Mouse (Mus musculus) heart, embryonic 11.5 days (tissue): ENCODE results near the gene Bbs4. TPM values are rescaled to one million over a fixed set of nuclear protein-coding genes. Genes with fewer than 3 reads are reported as not detected.
"Not testable (repeated sequence)": the region's sequence is repeated elsewhere in the genome, so short reads cannot be mapped to it uniquely, and the experiment has no call there.

Experiments used
- ATAC-seq: fragments of 200-750 bp; cut with Nextera tagmentation; replicated peaks from 2 replicates; pipeline ENCODE4 v1.8.0; 2017; ENCODE audit warnings: moderate library complexity; ENCODE audit not compliant: insufficient number of reproducible peaks, low FRiP score, low TSS enrichment
- H3K27ac ChIP-seq: fragments of 300-500 bp; sonication (generic); 2 replicates; pipeline ENCODE4 v1.5.1; 2014; ENCODE audit warnings: mild to moderate bottlenecking, low read depth, low read length
- H3K27me3 ChIP-seq: fragments of 300-500 bp; sonication (generic); 2 replicates; pipeline ENCODE4 v1.6.1; 2014; ENCODE audit warnings: mild to moderate bottlenecking, low read length, mixed read lengths; ENCODE audit not compliant: control insufficient read depth, insufficient read depth
- H3K36me3 ChIP-seq: fragments of 300-500 bp; sonication (generic); 2 replicates; pipeline ENCODE4 v1.6.1; 2014; ENCODE audit warnings: mild to moderate bottlenecking, low read length, moderate library complexity, mixed read lengths; ENCODE audit not compliant: control insufficient read depth, insufficient read depth
- H3K4me1 ChIP-seq: fragments of 300-500 bp; sonication (generic); 2 replicates; pipeline ENCODE4 v1.6.1; 2014; ENCODE audit warnings: low read length; ENCODE audit not compliant: control insufficient read depth, insufficient read depth
- H3K4me2 ChIP-seq: fragments of 300-500 bp; sonication (generic); 2 replicates; pipeline ENCODE4 v1.6.1; 2014; ENCODE audit warnings: mild to moderate bottlenecking, moderate library complexity
- H3K4me3 ChIP-seq: fragments of 300-500 bp; sonication (generic); 2 replicates; pipeline ENCODE4 v1.5.1; 2014; ENCODE audit warnings: low read depth, low read length
- H3K9ac ChIP-seq: fragments of 300-500 bp; sonication (generic); 2 replicates; pipeline ENCODE4 v1.6.1; 2014; ENCODE audit warnings: mild to moderate bottlenecking, low read depth, low read length, moderate library complexity
- H3K9me3 ChIP-seq: fragments of 300-500 bp; sonication (generic); replicated peaks from 2 replicates; pipeline ENCODE4 v1.6.1; 2016; ENCODE audit warnings: low read length; ENCODE audit not compliant: control insufficient read depth
- WGBS: fragments of 180-500 bp; shearing (Covaris S2); extraction: QIAGEN DNeasy Blood & Tissue Kit; methylation state at CpG from one replicate; pipeline ENCODE4 v1.1.7; 2014; ENCODE audit not compliant: insufficient replicate concordance; 5-methylcytosine and 5-hydroxymethylcytosine counted together
- polyA plus RNA-seq: library from polyadenylated mRNA; unstranded; fragments of >200 nt; fragmentation: Nextera tagmentation; extraction: Ambion mirVana; gene quantifications from 2 replicates; pipeline ENCODE4 v1.2.1, GENCODE M21; 2014

Bbs4 gene
- 7.3 and 7.9 TPM in 2 replicates for polyA plus RNA-seq

DNA sequence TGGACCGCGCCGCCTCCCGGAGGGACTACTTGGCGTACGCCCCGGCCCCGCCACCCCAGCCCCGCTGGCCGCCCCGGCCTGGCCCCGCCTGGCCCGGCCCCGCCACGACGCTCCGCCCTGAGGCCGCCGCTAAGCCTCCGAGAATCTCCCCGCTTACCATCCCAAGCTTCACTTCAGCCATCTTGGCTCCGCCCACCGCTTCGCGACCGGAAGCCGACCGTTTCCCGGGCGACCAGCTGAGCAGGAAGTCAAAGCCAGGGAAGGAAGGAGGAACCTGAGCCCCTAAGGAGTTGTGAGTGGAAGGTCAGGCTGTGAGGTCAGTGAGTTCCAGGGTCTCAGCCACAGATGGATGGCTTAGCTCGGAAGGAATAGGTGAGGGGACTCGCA lies at the start of gene Bbs4:
Bbs4 (minus strand) TSS at position 256 of the 387 bp plus-strand sequence.
- ATAC-seq: peak; percentile 90
- under 1% methylated on average over 32 of the region's 32 CpGs for WGBS

DNA sequence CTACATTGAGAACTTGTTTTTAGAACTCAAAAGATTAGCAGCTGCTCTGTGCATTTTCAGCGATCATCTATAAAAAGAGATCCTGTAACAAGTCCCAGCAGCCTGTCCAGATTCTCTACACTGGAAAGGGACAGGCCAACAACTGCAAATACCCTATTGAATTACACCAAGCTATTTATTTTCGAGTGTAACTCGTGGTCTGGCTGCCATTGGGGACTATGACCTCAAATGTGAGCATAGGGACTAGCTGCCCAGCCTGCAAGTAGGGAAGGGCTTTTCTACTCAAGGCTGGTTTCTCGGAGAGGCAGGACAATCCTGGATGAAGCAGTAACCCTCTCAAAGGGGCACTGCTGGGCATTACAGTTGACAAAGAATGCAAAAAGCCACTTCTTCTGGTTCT lies 35.8 kb upstream of the Bbs4 start:
- ATAC-seq: no peak
- 78% methylated on average over 4 of the region's 4 CpGs for WGBS
- Histone ChIP-seq H3K4me3 (no peak overlapping the region), H3K4me1 (no peaks in the 10 kb centered on the region), H3K27me3 (no peaks in the 10 kb centered on the region), H3K4me2 (no peak overlapping the region), H3K27ac (no peak overlapping the region), H3K9me3 (no peaks in the 10 kb centered on the region), H3K9ac (no peak overlapping the region), H3K36me3 (peaks cover 16% of the 10 kb centered on the region)

More for the DNA sequence above, at the start of gene Bbs4:
- peak within 1 kb of the TSS; percentile 51; the same call in 1 of the 2 replicates for H3K27ac ChIP-seq
- H3K36me3 ChIP-seq: no peaks in the 10 kb centered on the region
- peak within 1 kb of the TSS; percentile 53 for H3K4me2 ChIP-seq
- peak within 1 kb of the TSS; percentile 71 for H3K9ac ChIP-seq
- no peaks in the 10 kb centered on the region for H3K4me1 ChIP-seq
- H3K27me3 ChIP-seq: no peaks in the 10 kb centered on the region
- no peaks in the 10 kb centered on the region for H3K9me3 ChIP-seq
- H3K4me3 ChIP-seq: peak within 1 kb of the TSS; percentile 57

DNA sequence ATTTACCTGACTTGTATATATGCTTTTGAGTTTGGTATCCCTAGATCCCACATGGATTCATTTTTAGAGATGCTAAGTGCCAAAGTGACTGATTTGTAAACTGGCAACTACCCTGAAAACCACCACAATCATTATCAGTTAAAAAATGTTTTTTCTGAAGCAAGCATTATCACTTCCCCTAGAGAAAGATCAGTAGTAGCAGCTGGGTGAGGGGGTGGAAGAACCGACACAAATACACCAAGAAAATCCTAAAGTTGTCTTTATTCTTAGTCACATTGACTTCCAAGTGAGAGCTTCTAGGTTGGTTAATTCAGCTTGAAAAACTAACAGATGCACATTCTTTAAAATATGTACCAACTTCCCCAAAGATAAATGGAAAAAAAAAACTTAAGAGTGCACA lies 35.0 kb upstream of the Bbs4 start:
- H3K27ac ChIP-seq: no peak overlapping the region
- WGBS: 66% methylated on average over 1 of the region's 1 CpGs
- no peak overlapping the region for H3K4me2 ChIP-seq
- H3K9ac ChIP-seq: no peak overlapping the region
- ATAC-seq: no peak
- H3K9me3 ChIP-seq: no peaks in the 10 kb centered on the region
- H3K27me3 ChIP-seq: no peaks in the 10 kb centered on the region
- H3K4me3 ChIP-seq: no peak overlapping the region
- no peaks in the 10 kb centered on the region for H3K4me1 ChIP-seq
- H3K36me3 ChIP-seq: peaks cover 14% of the 10 kb centered on the region

DNA sequence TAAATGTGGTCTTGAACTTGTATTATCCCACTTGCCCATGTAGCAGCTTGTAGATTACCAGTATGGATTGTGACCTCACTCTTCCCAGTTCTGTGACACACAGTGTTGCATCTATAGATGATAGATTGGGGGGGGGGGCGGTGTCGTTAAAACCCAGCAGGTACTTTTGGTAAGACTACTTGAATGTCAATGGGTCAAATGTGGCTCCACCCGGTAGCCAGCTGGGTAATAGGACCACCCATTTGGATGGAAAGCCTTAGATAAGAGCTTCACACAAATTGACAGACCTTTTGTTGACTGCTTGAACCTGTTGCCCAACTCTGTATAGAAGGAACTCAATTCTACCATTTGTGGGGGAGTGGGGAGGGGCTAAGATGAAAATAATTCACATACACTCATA lies 34.2 kb upstream of the Bbs4 start:
- ATAC-seq: no peak
- Histone ChIP-seq H3K4me3 (no peak overlapping the region), H3K27me3 (no peaks in the 10 kb centered on the region), H3K27ac (no peak overlapping the region), H3K9me3 (no peaks in the 10 kb centered on the region), H3K4me2 (no peak overlapping the region), H3K36me3 (peaks cover 7% of the 10 kb centered on the region), H3K4me1 (no peaks in the 10 kb centered on the region), H3K9ac (no peak overlapping the region)
- WGBS: 43% methylated on average over 3 of the region's 3 CpGs

DNA sequence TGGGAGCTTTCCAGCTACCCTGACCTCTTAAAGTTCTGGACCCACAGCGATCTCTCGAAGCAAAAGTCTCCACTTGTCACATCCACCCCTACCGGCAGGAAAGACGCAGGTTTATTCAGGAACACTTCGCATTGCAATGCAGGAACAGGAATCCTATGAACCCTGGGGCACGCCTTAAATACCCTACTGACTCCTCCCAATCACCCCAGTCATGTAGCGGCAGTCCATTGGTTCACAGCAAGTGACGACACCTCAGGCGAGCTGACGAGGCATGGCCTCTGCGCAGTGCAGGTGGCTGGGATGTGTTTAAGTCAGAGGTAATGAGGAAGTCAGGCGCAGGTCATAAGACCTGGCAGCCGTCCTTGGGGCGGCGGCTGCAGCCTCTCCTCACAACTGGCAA lies 22.3 kb upstream of the Bbs4 start:
- ATAC-seq: no peak
- no peak overlapping the region for H3K27ac ChIP-seq
- no peak overlapping the region for H3K4me2 ChIP-seq
- no peak overlapping the region for H3K4me3 ChIP-seq
- no peaks in the 10 kb centered on the region for H3K4me1 ChIP-seq
- H3K27me3 ChIP-seq: no peaks in the 10 kb centered on the region
- H3K36me3 ChIP-seq: no peaks in the 10 kb centered on the region
- no peak overlapping the region for H3K9ac ChIP-seq
- 89% methylated on average over 15 of the region's 15 CpGs for WGBS
- 0 out of 2 replicates have a peak, but pooled peaks cover 3% of the 10 kb centered on the region for H3K9me3 ChIP-seq

DNA sequence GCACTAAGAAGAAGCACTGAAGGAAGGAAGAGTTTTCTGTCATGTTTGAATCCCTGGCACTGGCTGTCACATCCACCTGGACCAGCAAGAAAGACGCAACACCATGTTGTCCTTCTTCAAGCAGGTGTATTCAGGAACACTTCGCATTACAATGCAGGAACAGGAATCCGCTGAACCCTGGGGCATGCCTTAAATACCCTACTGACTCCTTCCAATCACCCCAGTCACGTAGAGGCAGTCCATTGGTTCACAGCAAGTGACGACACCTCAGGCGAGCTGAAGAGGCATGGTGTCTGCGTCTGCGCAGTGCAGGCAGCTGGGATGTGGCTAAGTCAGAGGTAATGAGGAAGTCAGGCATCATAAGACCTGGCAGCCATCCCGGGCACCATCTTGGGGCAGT lies 16.3 kb upstream of the Bbs4 start:
- WGBS: 85% methylated on average over 9 of the region's 9 CpGs

DNA sequence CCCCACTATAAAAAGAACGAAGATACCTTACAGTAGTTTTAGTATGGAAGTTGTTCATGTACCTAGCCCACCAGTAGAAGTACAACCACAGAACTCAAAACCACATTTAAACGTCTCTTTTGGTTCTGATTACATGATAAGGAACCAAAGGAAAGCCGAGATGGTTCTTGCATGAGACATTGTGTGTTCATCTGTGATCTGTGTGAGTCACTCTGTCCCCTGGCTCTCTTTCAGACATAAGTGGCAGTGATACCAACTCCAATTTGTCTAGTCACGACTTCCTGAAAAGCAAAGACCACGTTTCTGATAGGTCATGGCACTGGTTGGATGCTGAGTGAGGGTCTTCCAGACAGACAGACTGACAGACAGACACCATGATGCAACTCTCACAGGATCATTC lies 15.9 kb upstream of the Bbs4 start:
- no peak for ATAC-seq
- no peaks in the 10 kb centered on the region for H3K4me1 ChIP-seq
- WGBS: 74% methylated on average over 5 of the region's 5 CpGs
- no peak overlapping the region for H3K27ac ChIP-seq
- H3K4me3 ChIP-seq: no peak overlapping the region
- H3K27me3 ChIP-seq: no peaks in the 10 kb centered on the region
- H3K4me2 ChIP-seq: no peak overlapping the region
- no peak overlapping the region for H3K9ac ChIP-seq
- H3K9me3 ChIP-seq: 0 out of 2 replicates have a peak, but pooled peaks cover 3% of the 10 kb centered on the region
- H3K36me3 ChIP-seq: no peaks in the 10 kb centered on the region

More for the DNA sequence above, 16.3 kb upstream of the Bbs4 start:
- no peaks in the 10 kb centered on the region for H3K27me3 ChIP-seq
- no peaks in the 10 kb centered on the region for H3K4me1 ChIP-seq
- H3K4me3 ChIP-seq: no peak overlapping the region
- H3K9me3 ChIP-seq: 0 out of 2 replicates have a peak, but pooled peaks cover 3% of the 10 kb centered on the region
- no peaks in the 10 kb centered on the region for H3K36me3 ChIP-seq
- no peak for ATAC-seq
- H3K9ac ChIP-seq: no peak overlapping the region
- H3K4me2 ChIP-seq: no peak overlapping the region
- no peak overlapping the region for H3K27ac ChIP-seq

DNA sequence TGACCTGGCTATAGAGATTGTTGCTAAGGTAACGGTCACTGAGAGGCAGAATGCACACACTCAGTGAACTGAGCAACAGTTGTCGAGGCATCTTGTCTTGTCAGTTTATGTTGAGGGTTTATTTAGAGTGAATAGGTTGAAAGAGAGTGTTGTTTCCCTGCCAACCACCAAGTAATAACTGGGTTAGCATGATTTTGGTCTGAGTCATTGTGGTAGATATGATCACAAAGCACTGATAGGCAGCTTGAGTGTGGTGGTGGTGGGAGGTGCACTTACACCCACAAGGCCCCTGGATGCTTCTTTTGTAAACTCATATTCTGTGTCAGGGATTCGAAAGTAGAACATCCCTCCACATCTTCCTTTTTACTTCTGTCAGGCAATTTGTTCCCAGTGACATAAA lies 7.2 kb upstream of the Bbs4 start:
- H3K4me2 ChIP-seq, H3K9ac ChIP-seq, H3K4me1 ChIP-seq, H3K4me3 ChIP-seq, ATAC-seq, H3K27me3 ChIP-seq, H3K27ac ChIP-seq, H3K9me3 ChIP-seq, H3K36me3 ChIP-seq: not testable (repeated sequence)
- 80% methylated on average over 1 of the region's 3 CpGs for WGBS

DNA sequence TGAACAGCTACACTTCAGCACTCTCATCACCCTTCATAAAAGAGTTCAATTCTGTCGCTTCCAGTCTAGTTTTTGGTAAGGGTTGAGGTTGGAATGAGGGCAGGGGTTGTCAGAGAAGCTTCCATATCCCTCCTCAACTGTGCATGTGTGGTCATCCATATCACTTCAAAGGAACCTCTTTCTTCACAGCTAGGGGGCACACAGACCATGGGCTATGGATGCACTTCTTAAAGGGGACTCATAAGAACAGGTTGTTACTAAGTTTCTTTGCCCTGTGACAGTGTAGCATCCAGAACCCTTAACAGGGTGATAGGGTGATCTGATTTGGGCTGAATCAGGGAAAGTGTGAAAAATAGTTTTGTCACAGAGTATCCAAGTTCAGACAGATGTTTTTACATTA lies 4.7 kb upstream of the Bbs4 start:
- H3K4me2 ChIP-seq, H3K36me3 ChIP-seq, H3K27ac ChIP-seq, H3K9me3 ChIP-seq, H3K4me3 ChIP-seq, H3K27me3 ChIP-seq, ATAC-seq, H3K4me1 ChIP-seq, H3K9ac ChIP-seq: not testable (repeated sequence)
- 51% methylated on average over 1 of the region's 1 CpGs for WGBS
